Mouse (Mus musculus) liver, embryonic 12.5 days (tissue): ENCODE data around the gene Guca1b. TPM values are rescaled to one million over a fixed set of nuclear protein-coding genes. Genes with fewer than 3 reads are reported as not detected.

Experiments used
- ATAC-seq: fragments of 200-750 bp; cut with Nextera tagmentation; 2 replicates; pipeline ENCODE4 v1.8.0; 2017; ENCODE audit warnings: moderate number of reproducible peaks, mild to moderate bottlenecking, moderate library complexity
- H3K27ac ChIP-seq: fragments of 300-500 bp; sonication (generic); 2 replicates; pipeline ENCODE4 v1.5.1; 2016; ENCODE audit warnings: mild to moderate bottlenecking
- H3K27me3 ChIP-seq: fragments of 300-500 bp; sonication (generic); replicated peaks from 2 replicates; pipeline ENCODE4 v1.6.1; 2016; ENCODE audit warnings: mild to moderate bottlenecking, moderate library complexity
- H3K36me3 ChIP-seq: fragments of 300-500 bp; sonication (generic); 2 replicates; pipeline ENCODE4 v1.6.1; 2016; ENCODE audit warnings: mild to moderate bottlenecking, moderate library complexity
- H3K4me1 ChIP-seq: fragments of 300-500 bp; sonication (generic); 2 replicates; pipeline ENCODE4 v1.6.1; 2016
- H3K4me2 ChIP-seq: fragments of 300-500 bp; sonication (generic); 2 replicates; pipeline ENCODE4 v1.6.1; 2016; ENCODE audit warnings: mild to moderate bottlenecking, moderate library complexity
- H3K4me3 ChIP-seq: fragments of 300-500 bp; sonication (generic); 2 replicates; pipeline ENCODE4 v1.5.1; 2016; ENCODE audit warnings: mild to moderate bottlenecking, moderate library complexity
- H3K9ac ChIP-seq: fragments of 300-500 bp; sonication (generic); 2 replicates; pipeline ENCODE4 v1.6.1; 2016; ENCODE audit warnings: mild to moderate bottlenecking, moderate library complexity
- H3K9me3 ChIP-seq: fragments of 300-500 bp; sonication (generic); replicated peaks from 2 replicates; pipeline ENCODE4 v1.6.1; 2016; ENCODE audit warnings: mild to moderate bottlenecking, moderate library complexity
- WGBS: fragments of 180-500 bp; shearing (Covaris S2); methylation state at CpG from one replicate; pipeline ENCODE4 v1.1.7; 2016; ENCODE audit not compliant: insufficient replicate concordance; 5-methylcytosine and 5-hydroxymethylcytosine counted together
- polyA plus RNA-seq: library from polyadenylated mRNA; unstranded; fragments of >200 nt; fragmentation: Nextera tagmentation; extraction: Ambion mirVana; gene quantifications from 2 replicates; pipeline ENCODE4 v1.2.1, GENCODE M21; 2016

Guca1b gene
- polyA plus RNA-seq, result 0.48 and 0.56 TPM in 2 replicates

- ATAC-seq, result no peak
- 45% methylated on average over 10 of the region's 10 CpGs for WGBS
- H3K27me3 ChIP-seq, result peaks cover 8% of the 10 kb centered on the region; the same call in 1 of the 2 replicates
- no peak within 1 kb of the TSS for H3K4me3 ChIP-seq
- no peak within 1 kb of the TSS for H3K27ac ChIP-seq
- H3K4me2 ChIP-seq, result no peak within 1 kb of the TSS
- no peaks in the 10 kb centered on the region for H3K4me1 ChIP-seq
- H3K36me3 ChIP-seq, result peaks cover 20% of the 10 kb centered on the region
- peaks cover 4% of the 10 kb centered on the region; the same call in 1 of the 2 replicates for H3K9me3 ChIP-seq
- no peak within 1 kb of the TSS for H3K9ac ChIP-seq
Measured at GRCm38 (mm10) chr17:47385145-47385544, at the start of gene Guca1b. Gene Guca1b, plus strand, starts transcription at chr17:47385393.

GRCm38 (mm10) chr17:47343121-47343520 lies 42.1 kb upstream of the Guca1b start:
- ATAC-seq, result no peak
- H3K9me3 ChIP-seq, result 0 out of 2 replicates have a peak, but pooled peaks cover 4% of the 10 kb centered on the region
- no peak overlapping the region for H3K4me3 ChIP-seq
- H3K4me1 ChIP-seq, result no peaks in the 10 kb centered on the region
- H3K9ac ChIP-seq, result no peak overlapping the region
- H3K27ac ChIP-seq, result no peak overlapping the region
- H3K4me2 ChIP-seq, result no peak overlapping the region
- peaks cover 25% of the 10 kb centered on the region for H3K36me3 ChIP-seq
- H3K27me3 ChIP-seq, result no peaks in the 10 kb centered on the region
- 64% methylated on average over 2 of the region's 2 CpGs for WGBS

DNA sequence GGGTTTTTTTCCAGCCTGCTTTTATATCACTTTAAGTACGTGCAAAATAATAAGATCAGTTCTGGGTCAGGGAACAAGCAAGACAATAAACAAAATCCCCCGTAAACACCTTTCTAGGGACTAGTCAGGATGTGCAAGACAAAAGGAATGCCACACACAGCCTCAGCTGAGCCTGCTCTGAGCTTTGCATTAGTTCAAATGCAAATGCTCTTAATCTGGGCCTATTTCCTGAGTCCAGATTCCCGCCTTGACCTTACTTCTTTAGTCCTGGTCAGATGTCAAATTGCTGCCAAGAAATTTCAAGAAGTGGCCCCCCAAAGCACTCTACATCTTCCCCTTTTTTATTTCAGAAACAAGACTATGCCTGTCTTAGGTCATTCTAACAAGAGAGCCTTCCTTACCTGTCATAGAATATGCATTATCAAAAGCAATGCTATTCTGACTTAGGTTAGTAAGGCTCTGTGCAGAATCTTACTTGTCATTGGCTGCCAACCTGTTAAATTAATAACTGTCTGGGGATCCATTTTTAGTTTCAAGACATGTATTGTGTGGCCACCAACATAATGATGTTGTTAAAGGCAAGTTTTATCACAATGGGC lies 35.4 kb upstream of the Guca1b start:
- H3K4me1 ChIP-seq, result no peaks in the 10 kb centered on the region
- H3K9ac ChIP-seq, result no peak overlapping the region
- ATAC-seq, result no peak
- H3K4me3 ChIP-seq, result no peak overlapping the region
- 80% methylated on average over 3 of the region's 3 CpGs for WGBS
- peaks cover 25% of the 10 kb centered on the region for H3K9me3 ChIP-seq
- H3K4me2 ChIP-seq, result no peak overlapping the region
- H3K27me3 ChIP-seq, result no peaks in the 10 kb centered on the region
- peaks cover 54% of the 10 kb centered on the region for H3K36me3 ChIP-seq
- H3K27ac ChIP-seq, result no peak overlapping the region

DNA sequence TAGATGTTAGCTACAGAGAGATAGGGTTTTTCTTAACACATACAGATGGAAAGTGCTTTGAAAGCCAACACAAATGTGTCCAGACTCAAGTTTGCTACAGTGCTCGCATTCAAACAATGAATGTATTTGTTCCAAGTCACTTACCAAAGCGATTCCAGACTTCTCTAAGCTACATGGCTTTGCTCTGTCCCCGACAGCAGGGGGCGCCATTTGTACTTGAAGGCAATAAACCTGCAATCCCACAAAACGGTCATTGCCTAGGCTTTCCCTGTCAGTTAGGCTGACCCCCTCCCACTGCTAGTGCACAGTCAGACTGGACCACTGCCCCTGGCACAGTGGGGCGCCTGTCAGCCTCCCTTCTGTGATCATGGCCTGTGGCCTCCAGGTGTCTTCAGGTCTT lies 25.2 kb upstream of the Guca1b start:
- 28% methylated on average over 6 of the region's 6 CpGs for WGBS
- H3K27ac ChIP-seq, result no peak overlapping the region
- no peak overlapping the region for H3K9ac ChIP-seq
- no peaks in the 10 kb centered on the region for H3K4me1 ChIP-seq
- H3K36me3 ChIP-seq, result peaks cover 17% of the 10 kb centered on the region
- no peak overlapping the region for H3K4me2 ChIP-seq
- H3K27me3 ChIP-seq, result no peaks in the 10 kb centered on the region
- H3K4me3 ChIP-seq, result no peak overlapping the region
- H3K9me3 ChIP-seq, result no peaks in the 10 kb centered on the region
- no peak for ATAC-seq

DNA sequence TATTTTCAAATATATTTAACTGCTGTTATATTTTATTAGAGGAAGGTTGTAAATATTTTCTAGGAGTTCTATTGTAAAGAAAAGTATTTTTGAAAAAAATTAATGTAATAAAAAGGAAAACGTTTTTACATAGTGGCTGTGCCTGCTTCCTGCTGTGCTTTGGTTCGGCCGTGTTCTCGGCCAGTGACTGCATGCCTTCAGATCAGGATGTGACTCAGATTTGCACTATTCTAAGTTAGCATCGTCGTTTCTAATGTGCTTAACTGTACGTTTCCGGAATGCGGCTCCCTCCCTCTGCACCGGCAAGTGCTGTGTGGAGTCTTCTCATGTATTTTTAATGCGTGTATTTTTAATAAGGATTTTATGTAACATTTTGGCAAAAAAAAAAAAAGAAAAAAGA lies 23.9 kb upstream of the Guca1b start:
- 58% methylated on average over 11 of the region's 11 CpGs for WGBS
- Histone ChIP-seq H3K9ac (no peak overlapping the region), H3K4me2 (no peak overlapping the region), H3K36me3 (peaks cover 6% of the 10 kb centered on the region; the same call in 1 of the 2 replicates), H3K4me3 (no peak overlapping the region), H3K27ac (no peak overlapping the region), H3K27me3 (no peaks in the 10 kb centered on the region), H3K4me1 (no peaks in the 10 kb centered on the region), H3K9me3 (no peaks in the 10 kb centered on the region)
- no peak for ATAC-seq

DNA sequence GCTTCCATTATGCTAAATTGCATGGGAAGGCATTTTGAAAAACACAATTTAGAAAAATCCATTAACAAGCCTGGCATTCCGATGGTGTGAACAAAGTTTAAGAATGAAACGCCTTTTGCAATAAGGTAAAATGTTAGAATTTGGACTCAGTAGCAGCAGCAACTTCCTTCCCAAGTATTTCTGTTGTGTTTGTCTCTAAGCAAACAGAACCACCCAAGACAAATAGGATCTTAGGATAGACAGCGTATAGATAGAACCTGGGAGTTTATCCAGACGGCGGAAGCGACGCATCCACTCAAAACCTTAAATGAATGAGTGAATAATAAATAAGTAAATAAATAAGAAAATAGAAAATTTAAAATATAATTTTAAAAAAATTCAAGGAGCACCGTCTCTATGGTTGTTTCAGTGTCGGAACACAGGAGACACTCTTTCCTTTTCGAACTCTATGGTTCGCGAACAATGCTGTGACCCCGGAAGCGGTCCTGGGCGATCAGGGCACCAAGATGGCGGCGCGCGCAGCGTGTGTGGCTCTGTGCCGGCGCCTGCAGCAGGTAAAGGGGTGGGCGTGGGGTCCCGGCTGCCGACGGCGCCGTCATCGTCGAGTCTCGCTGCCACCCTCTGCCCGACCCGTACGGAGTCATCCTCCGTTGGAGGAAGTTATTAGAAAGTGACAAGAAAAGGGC lies 16.6 kb upstream of the Guca1b start, which contains the start of gene Mrps10:
Mrps10 (plus strand) TSS at position 487 of the 686 bp plus-strand sequence.
- peak within 1 kb of the TSS; percentile 80 for H3K4me3 ChIP-seq
- WGBS, result 3% methylated on average over 35 of the region's 35 CpGs
- ATAC-seq, result peak; percentile 82
- H3K36me3 ChIP-seq, result peaks cover 16% of the 10 kb centered on the region
- H3K4me2 ChIP-seq, result peak within 1 kb of the TSS; percentile 78
- peaks cover 22% of the 10 kb centered on the region for H3K4me1 ChIP-seq
- peak within 1 kb of the TSS; percentile 37; the same call in 1 of the 2 replicates for H3K27ac ChIP-seq
- peaks cover 14% of the 10 kb centered on the region; the same call in 1 of the 2 replicates for H3K27me3 ChIP-seq
- H3K9me3 ChIP-seq, result no peaks in the 10 kb centered on the region
- H3K9ac ChIP-seq, result peak within 1 kb of the TSS; percentile 78

DNA sequence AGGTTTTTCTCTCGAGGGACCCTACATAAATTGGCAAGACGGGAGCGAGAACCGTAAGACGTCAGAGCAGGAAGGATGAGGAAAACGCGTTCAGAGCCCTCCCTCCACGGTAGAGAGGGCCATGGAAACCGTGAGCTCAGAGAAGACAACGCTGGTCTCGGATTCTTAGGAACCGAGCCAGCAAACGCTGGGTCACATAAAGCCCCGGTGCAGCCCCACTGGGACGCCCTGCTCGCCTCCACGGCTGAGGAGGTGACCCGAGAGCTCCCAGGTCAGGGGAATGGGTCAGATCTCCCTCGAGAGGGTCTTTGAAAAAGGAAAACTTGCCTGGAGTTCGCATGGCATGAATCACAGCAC lies 16.1 kb upstream of the Guca1b start:
- WGBS, result 3% methylated on average over 20 of the region's 20 CpGs
- Histone ChIP-seq H3K27me3 (peaks cover 14% of the 10 kb centered on the region; the same call in 1 of the 2 replicates), H3K4me1 (peaks cover 22% of the 10 kb centered on the region), H3K4me2 (peak overlapping the region; percentile 78), H3K9me3 (no peaks in the 10 kb centered on the region), H3K36me3 (peaks cover 21% of the 10 kb centered on the region), H3K27ac (peak overlapping the region; percentile 37; the same call in 1 of the 2 replicates), H3K4me3 (peak overlapping the region; percentile 80), H3K9ac (peak overlapping the region; percentile 78)
- ATAC-seq, result peak; percentile 47

DNA sequence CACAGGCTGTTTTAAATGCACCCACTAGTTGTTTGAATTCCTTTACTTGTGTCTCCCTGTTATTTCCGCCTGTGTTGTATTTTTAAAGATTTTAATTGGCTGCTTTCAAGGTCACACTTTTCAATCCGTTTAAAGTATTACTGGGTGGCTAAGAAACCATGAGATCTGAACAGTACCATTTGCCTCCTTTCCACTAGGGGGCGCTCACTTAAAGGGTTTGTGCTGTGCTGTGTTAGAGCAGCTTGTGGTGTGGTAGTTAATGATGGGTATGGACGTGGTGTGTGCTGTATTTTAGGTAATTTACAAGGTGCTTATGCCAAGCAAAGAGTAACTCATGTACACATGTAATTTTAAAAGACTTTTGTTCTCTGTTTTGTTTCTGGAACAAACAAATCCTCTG lies 13.7 kb upstream of the Guca1b start:
- Histone ChIP-seq H3K27me3 (peaks cover 13% of the 10 kb centered on the region; the same call in 1 of the 2 replicates), H3K4me1 (peaks cover 22% of the 10 kb centered on the region), H3K9ac (no peak overlapping the region), H3K4me3 (no peak overlapping the region), H3K36me3 (peaks cover 44% of the 10 kb centered on the region), H3K9me3 (no peaks in the 10 kb centered on the region), H3K27ac (no peak overlapping the region), H3K4me2 (no peak overlapping the region)
- ATAC-seq, result peak; percentile 62
- WGBS, result 11% methylated on average over 4 of the region's 4 CpGs

GRCm38 (mm10) chr17:47373991-47374390 lies 11.2 kb upstream of the Guca1b start:
- Histone ChIP-seq H3K4me3 (no peak overlapping the region), H3K4me1 (peaks cover 22% of the 10 kb centered on the region), H3K9me3 (no peaks in the 10 kb centered on the region), H3K36me3 (peaks cover 69% of the 10 kb centered on the region), H3K4me2 (no peak overlapping the region), H3K9ac (no peak overlapping the region), H3K27me3 (no peaks in the 10 kb centered on the region), H3K27ac (no peak overlapping the region)
- no peak for ATAC-seq
- 78% methylated on average over 6 of the region's 6 CpGs for WGBS

DNA sequence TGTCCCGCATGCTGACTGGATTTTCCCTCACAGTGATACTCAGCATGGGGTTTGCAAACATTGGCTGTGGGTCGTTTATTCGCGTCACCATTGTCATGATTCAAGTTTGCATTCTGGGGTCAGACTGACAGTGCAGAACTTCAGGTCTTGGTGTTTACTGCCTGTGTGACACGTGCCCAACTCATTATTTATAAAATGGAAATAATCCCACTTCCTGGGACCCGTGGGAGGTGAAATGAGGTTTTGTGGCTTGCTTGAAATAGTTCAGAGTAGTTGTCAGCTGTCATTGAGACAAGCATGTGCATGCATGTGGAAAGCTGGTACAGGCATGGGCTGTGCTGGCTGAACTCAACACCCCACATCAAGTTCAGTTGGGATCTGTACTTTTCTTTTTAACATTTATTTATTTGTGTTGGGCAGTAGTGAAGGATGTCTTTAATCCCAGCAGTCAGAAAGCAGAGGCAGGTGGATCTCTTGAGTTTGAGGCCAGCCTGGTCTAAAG lies 8.4 kb upstream of the Guca1b start:
- Histone ChIP-seq H3K4me2 (no peak overlapping the region), H3K9me3 (no peaks in the 10 kb centered on the region), H3K4me3 (no peak overlapping the region), H3K36me3 (peaks cover 97% of the 10 kb centered on the region), H3K27ac (no peak overlapping the region), H3K9ac (no peak overlapping the region), H3K4me1 (no peaks in the 10 kb centered on the region), H3K27me3 (no peaks in the 10 kb centered on the region)
- no peak for ATAC-seq
- WGBS, result 73% methylated on average over 6 of the region's 6 CpGs

GRCm38 (mm10) chr17:47378133-47378532 lies 7.1 kb upstream of the Guca1b start:
- no peak overlapping the region for H3K4me3 ChIP-seq
- ATAC-seq, result no peak
- H3K27ac ChIP-seq, result no peak overlapping the region
- peaks cover 88% of the 10 kb centered on the region for H3K36me3 ChIP-seq
- no peaks in the 10 kb centered on the region for H3K9me3 ChIP-seq
- no peak overlapping the region for H3K4me2 ChIP-seq
- H3K4me1 ChIP-seq, result no peaks in the 10 kb centered on the region
- no peaks in the 10 kb centered on the region for H3K27me3 ChIP-seq
- 83% methylated on average over 15 of the region's 15 CpGs for WGBS
- no peak overlapping the region for H3K9ac ChIP-seq

DNA sequence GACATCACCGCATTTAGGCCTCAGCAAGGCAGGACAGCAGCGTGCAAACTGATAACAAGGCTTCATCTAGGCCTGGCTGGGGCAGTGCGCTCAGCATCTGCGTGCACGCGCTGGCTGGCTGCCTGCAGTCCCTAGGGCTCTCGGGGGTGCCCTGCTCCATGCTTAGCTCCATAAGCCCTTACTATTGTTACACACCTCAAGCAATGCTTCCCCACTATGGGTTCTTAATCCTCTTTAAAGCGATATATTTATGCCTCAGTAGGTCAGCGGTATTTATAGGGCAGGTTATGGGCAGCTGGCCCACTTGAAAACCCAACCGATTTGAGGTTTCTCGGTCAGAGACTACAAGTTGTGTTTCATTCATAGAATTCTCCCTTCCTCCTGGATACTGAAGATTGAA lies 3.3 kb upstream of the Guca1b start:
- H3K9me3 ChIP-seq, result peaks cover 4% of the 10 kb centered on the region; the same call in 1 of the 2 replicates
- H3K9ac ChIP-seq, result no peak overlapping the region
- no peak overlapping the region for H3K4me2 ChIP-seq
- no peak for ATAC-seq
- H3K36me3 ChIP-seq, result peaks cover 51% of the 10 kb centered on the region
- H3K27ac ChIP-seq, result no peak overlapping the region
- no peaks in the 10 kb centered on the region for H3K4me1 ChIP-seq
- peaks cover 8% of the 10 kb centered on the region; the same call in 1 of the 2 replicates for H3K27me3 ChIP-seq
- no peak overlapping the region for H3K4me3 ChIP-seq
- WGBS, result 85% methylated on average over 11 of the region's 11 CpGs
